Mouse (Mus musculus) adrenal gland, adult 2 months (tissue): Measurements from ENCODE around the gene Nubp2. TPM values are rescaled to one million over a fixed set of nuclear protein-coding genes. Genes with fewer than 3 reads are reported as not detected.
A peak's percentile ranks its signal among the peaks of the same experiment; 100 is the strongest.

Experiments
- DNase-seq: peaks from one replicate; pipeline ENCODE4 v3.0.0; 2021
- polyA plus RNA-seq: library from polyadenylated mRNA; depleted of rRNA; stranded (reverse); fragments of >200 nt; gene quantifications from 2 replicates; pipeline ENCODE4 v1.2.3, GENCODE M21; 2012
- total RNA-seq, 2 experiments: library from RNA; stranded (reverse); gene quantifications; 2 replicates each; pipeline ENCODE4 v1.2.3; 2021

Nubp2 gene
- total and polyA plus RNA-seq, 3 experiments: 53.1 to 56.6 (median 55.9) TPM

DNA sequence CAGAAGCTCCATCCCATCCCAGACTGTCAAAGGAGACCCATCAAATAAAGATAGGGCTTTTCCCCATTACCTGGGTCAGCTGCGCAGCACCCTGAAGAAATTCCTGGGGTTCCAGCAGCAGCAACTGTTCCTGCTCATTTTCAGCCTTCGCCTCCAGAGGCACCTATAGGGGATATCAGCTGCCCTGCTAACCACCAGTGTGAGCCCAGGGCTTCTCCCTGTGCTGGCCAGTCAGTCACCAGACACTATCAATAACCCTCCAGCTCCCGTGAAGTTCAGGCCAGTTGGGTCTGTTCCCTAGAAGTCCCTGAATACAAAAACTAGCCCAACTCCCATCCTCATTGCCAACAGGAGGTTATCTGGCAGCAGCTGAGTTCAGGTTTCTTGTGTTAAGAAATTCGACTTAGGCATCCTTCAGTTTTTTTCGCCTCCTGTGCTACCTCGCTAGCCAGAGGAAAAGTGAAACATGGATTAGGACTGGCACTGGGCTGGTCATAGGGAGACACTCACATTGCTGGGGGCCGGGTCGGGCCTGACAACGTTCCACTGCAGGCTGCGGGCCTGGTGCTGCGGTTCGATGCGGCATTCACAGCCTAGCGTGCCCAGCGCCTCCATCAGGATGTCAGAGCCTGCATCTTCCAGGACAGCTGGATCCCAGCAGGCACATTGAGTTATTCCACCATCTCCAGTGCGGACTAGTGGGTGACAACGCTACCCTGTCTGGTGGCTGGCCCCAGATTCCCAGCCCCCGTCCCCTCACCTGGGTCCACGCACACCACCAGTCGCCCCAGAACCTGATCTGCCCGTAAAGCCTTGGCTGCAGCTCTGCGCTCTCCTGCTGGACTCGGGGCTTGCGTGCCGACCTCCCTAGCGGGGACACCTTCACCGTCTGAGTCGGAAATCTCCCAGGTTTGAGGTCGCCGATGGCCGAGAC lies 8.2 kb upstream of the Nubp2 start:
- DNase-seq: peak; percentile 59

DNA sequence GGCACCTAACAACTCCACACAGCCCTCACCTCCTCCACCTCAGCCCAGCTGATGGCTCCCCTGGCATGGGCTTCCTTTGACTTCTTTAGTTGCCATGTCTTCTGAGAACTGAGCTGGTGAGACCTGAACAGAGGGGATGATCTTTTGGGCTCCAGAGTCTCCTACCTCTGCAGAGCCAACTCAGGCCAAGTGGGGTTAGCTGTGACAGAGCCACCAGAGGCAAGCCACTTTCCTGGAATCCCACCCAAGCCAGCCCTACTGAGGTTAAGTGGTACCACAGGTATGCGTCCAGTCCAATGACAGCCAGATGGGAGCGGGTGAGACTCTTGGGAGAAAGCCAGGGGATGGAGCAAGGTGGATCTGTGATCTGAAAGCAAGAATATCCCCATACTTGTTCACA lies 7.1 kb upstream of the Nubp2 start:
- no peak for DNase-seq

DNA sequence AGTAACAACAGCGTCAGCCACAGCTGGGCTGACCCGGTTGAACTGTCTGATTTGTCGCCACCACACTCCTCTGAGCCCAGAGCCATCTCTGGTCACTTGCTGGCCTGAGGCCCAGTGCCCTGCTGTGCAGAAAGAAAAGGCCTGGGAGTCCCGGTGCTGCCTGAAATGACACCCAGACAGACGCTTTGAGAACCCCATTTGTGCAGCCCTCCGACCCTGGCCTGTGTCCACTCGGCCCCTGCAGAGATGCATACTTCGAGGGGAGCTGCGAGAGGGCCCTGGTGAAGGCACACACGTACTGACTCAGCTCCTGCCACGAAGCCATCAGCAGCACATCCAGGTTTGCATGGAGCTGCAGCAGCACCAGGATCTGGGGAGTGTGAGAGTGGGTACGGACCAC lies 6.6 kb upstream of the Nubp2 start:
- peak; percentile 6 for DNase-seq

DNA sequence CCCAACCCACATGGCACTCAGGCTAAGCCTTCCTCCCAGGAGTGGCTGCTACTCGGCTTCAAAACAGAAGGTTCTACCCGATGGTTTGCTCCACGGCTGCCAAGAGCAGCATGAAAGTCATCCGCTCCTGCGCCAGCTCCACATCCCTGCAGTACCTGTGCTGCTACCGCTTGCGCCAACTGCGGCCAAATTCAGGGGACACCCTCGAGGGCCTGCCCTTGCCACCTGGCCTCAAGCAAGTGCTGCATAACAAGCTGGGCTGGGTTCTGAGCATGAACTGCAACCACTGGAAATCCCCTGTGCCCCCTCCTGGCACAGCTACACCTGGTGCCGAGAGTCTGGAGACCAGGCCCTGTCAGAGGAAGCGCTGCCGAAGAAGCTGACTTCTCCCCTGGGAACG lies 5.2 kb upstream of the Nubp2 start:
- DNase-seq: peak; percentile 29

DNA sequence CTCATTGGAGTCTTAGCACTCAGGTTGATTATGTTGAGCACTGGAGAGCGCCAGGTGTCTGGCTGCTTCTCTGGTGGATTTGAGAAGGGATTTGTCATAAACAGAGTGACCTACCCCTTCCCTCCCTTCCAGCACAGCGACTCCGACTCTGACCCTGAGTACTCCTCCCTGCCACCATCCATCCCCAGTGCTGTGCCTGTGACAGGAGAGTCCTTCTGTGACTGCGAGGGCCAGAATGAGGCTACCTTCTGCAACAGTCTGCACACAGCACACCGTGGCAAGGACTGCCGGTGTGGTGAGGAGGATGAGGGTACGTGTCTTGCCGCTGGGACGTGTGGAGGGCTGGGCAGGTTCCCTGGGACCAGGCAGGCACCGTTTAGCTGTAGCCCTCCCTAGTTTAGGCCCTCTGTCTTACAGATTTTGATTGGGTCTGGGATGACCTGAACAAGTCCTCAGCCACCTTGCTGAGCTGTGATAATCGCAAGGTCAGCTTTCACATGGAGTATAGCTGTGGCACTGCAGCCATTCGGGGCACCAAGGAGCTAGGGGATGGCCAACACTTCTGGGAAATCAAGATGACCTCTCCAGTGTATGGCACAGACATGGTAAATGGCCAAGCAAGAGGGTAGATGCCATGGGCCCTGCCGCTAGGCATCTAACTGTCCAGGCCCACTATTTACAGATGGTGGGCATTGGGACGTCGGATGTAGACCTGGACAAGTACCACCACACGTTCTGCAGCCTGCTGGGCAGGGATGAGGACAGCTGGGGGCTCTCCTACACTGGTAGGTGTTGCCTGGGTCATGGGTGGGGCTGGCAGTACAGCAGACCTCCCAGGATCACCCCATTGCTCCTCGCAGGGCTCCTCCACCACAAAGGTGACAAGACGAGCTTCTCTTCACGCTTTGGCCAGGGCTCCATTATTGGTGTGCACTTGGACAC lies 4.3 kb upstream of the Nubp2 start:
- peak; percentile 29 for DNase-seq

DNA sequence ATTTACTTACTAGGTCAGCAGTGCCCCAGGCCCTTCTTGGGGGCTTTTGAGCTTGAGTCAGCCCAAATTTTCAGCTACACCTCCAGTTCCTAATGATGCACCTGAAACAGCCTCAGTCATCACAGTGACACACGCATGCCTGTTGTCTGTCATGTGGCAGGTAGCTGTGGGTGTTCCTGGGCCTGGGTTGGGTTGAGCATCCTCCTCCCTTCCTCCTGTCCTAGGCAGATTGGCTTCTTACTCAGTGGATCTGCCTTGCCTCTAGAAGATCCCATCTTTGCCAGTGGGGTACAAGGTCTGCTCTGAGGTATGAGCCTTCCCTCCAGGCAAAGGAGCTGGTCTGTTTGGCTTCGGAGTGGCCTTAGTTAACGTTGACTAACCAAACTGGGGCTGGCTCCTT lies 2.7 kb upstream of the Nubp2 start:
- no peak for DNase-seq

DNA sequence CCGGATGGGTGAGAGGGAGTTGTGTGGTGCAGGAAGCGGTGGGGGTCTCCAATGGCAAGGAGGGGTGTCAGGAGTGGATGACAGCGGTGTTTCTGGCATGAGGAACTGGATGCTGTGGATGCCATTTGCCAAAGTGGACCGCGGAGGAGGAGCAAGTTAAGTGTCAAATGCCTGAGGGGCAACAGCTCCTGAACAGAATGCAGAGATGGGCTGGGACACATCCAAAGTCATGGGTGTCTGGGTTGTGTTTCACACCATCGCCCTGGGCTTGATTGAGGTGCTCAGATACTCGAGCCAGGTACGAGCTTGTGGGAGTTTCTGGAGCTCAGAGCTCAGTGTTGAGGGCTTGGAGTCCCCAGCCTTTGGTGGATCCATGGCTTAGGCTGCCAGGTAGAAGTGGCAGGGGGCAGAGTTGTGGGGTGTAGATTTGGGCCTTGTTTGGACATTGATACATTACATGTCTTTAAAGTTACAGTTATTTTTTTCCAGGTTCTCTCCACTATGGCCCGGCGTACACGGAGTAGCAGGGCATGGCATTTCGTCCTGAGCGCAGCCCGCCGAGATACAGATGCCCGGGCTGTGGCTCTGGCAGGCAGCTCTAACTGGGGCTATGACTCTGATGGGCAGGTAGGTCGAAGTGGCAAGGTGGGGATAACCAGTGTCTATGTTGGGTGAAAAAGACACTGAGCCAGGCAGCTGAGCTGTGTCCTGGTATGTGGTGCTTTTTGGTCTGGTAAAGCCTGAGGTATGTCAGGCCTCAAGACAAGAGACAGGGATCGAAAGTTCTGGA lies 1.3 kb upstream of the Nubp2 start:
- DNase-seq: no peak

DNA sequence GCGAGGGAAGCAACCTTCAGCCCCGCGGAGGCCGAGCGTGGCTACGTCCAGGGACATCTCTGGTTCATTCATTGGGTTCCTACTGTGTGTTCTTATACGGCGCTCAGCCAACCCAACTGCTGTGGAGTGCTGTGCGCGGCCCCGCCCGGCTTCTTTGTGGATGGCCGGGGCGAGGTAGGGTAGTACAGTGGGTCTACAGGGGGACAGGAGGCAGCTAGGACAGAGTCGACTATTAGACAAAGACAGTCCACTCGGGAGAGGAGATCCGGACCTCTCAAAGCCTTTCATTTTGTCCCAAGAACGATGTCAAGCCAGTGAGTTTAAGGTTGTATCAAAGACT lies 753 bp upstream of the Nubp2 start:
- DNase-seq: no peak

DNA sequence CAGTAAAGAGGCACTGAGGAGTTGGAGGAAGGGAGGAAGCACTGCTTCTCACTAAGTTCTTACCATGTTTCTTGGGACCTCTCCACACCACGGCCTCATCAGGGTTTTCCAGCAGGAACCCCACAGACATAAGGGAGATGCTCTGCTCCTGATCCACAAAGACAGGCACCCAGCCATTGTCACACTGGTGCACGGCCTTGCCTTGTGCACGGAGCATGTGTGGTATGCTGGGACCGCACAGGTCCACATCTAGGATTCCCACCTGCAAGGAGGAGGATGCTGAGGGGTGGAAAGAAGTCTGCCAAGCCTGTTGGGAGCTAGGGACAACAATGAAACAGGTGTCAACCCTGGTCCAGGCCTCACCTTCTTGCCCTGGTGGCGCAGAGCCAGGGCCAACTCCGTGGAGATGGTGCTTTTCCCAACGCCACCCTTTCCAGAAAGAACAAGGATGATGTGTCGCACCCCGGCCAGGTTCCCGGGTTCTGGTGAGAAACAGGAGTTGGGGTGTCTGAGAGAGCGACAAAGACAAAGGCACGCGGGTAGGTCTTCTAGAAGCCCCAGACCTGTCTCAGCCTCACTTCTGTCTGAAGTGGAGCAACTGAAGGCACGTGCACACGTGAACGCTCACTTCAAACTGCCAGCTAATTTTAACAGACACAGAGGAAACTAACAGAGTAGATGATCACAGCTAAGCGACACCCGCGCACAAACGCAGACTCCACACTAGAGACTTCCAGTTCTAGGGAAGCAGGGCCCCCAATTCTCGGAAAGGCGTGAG lies 604 bp downstream of the Nubp2 start:
- peak; percentile 29 for DNase-seq

DNA sequence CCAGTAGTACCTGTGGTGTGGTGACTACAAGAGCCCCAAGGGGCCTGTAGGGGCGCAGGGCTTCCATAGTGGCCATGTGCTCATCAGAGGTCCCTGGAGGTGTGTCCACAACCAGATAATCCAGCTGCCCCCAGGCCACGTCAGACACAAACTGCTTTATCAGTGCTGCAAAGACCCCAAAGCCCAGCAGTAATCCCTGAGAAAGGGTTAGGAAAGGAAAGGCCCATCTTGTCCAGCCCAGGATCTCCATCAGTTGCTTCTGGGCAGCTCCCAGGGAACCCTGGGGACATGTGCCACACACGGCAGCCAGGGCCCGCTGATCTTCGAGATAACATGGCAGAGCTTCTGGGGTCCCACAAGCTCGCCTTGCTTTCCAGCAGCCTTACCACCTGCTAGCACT lies 1.8 kb downstream of the Nubp2 start:
- peak; percentile 2 for DNase-seq

DNA sequence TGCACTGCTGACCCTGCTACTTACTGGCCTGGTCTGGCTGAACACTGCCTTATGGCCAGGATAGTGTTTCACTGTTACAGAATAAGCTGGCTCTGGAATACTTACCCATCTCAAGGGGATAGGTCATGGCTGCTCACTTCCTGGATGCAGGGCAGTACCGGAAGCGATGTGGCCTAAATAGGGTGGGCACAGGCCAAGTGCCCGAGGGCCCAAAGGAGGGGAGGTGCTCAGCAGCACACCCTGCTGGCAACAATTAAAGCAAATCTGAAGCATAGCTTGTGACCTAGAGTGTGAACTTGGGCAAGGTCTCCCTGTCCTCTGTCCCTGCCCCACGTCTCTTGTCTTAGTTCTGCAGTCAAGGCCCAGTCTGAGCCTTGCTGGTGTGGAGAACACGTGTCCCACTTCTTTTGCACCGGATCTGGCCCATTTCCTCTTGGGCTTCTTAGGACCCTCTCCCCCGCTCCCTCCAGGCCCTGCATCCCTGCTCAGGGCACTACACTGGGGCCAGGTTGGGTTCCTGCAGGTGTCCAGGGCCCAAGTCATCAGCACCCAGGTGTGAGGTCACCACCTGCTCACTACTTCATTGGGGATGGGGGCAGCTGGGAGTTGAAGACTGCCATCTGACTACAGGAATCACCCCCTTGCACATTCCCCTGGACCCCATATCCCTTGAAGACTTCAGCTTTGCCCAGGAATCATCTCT lies 4.3 kb downstream of the Nubp2 start:
- no peak for DNase-seq

DNA sequence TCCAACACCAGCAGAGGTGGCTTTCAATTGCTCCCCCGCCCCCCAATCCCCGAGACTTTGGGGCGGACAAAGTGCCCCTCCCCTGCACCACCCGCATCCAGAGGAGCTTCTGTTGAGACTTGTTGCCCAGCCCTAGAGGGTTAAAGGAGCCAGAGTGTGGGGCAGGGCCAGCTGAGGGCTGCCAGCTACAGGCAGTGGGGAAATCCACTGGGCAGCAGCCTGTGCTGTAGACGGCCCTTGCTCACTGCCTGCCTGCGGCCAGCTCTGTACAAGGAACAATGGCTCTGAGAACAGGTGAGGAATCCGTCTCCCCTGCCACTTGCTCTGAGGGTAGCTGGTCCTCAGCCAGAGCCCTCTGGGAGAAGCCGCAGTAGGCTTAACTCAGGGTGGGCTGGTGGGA lies 7.6 kb downstream of the Nubp2 start:
- DNase-seq: peak; percentile 36

DNA sequence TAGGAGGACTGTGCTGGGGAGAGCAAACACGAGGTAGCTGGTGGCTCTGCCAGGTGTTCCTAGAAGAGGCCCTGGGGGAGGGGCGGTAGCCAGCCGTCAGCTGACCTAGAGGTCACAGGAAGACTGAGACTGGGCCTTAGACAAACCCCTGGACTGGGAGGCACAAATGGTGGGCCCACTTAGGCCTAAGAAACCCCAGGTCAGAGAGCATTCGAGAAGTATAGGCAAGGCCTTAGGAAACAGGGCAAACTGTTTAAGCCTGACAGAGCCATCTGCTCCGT lies 8.1 kb downstream of the Nubp2 start:
- DNase-seq: peak; percentile 69

DNA sequence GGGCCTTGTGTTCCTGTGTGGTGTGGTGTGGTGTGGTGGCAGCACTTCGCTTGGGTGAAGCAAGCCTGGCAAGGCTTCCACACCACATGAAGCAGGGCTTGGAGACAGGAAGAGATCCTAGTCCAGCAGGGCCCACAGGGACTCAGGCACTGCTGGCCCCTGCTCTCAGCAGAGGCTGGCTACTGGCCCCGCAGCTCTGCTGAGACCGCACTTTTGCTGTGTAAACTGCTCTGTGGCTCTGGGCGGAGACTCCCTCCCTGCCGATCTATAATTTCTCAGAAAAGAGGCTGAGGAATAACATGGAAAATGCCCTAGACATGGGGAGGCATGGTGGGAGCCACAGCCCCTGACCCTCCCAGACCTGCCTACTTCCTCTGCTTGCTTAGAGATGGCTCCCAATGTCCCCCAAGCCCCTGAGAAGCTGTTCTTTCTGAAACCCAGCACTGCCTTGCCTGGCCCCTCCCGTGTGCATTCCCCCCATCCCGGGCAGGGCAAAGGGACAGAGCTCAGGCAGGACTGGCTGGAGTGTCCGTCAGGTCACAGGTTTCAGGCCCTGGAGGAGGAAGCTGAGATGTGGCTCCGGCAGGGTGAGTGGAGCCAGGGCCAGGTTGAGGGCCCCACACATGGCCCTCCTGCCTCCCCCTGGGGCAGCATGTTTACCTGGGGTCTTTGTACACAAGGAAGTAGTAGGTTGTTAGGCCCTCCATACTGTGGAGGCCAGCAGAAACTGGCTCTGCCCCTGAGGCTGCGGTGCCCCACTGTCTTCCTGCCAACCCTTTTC lies 8.6 kb downstream of the Nubp2 start:
- no peak for DNase-seq

DNA sequence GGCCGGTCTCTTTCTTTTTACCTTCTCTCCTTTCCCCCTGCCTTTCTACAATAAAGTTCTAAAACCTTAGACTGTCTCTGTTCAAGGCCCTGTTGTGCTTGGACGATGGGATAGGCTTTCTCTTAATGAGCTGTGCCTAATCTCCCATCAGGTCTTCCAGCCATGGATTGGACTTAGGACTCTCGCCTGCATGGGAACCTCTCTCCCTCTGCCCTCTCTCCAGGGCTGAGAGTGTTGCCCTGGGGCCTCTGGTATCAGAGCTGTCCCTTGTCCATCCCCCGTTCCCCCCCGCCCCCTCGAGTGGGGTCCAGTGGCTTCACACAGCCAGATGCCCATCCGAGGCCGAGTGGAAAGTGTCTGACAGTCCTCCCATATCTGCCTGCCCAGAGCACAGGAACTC lies 11.2 kb downstream of the Nubp2 start:
- no peak for DNase-seq

DNA sequence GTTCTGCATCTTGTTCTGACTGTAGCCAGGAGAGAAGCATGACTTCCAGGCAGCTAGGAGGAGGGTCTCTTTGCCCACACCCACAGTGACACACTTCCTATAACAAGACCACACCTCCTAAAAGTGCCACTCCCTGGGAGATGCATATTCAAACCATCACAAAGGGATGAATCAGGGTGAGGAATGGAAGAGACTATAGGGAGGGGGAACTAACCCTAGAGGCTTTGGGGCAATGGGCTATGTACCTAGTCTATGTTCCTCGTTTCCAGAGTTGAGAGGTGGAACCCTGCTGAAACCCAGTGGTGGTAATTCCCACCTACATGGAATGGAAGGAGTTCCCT lies 11.8 kb downstream of the Nubp2 start:
- no peak for DNase-seq

DNA sequence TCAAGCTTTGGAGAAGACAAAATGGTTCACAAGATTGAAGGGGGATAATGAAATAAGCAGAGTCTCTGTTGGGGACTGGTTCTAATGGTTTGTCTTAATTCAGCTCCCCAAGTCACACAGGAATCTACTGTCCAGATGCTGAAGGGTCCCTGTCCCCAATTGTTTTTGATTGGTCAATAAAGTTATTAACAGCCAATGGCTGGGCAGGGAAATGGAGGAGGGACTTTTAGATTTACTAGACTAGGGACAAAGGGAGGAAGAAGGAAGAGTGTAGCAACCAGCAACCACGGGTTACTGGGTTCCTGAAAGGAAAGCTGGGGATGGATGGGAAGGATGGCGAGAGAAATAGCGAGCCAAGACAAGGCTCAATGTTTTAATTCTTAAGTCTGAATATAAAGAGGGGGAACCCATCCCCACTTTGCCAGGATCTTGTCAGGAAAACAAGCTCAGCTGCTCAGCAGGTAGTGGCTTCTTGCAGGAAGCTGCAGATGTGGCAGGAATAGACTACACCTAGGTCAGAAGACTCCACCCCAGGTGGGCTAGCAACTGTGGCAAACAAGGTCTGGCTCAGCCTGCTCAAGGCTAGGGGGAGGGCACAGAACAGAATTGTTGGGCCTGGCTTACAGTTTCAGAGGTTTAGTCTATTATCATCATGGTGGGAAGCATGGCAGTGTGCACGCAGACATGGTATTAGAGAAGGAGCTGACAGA lies 12.3 kb downstream of the Nubp2 start:
- DNase-seq: no peak

DNA sequence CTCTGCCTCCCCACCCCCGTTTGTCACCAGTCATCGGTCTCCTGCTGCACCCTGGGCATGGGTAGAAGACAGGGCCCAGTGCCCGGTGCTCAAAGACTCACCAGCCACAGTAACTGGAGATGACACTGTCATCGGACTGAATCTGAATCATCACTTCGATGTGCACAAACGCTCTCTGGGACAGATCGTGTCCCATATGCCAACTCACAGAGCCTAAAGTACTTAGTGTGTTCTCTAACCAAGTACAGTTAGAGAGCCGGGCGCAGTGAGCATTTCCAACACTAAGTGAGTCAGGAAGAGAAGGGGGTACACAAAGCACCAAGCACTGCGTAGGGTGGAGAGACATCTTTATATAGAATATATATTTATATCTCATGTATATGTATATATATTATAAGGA lies 18.2 kb downstream of the Nubp2 start:
- DNase-seq: no peak

DNA sequence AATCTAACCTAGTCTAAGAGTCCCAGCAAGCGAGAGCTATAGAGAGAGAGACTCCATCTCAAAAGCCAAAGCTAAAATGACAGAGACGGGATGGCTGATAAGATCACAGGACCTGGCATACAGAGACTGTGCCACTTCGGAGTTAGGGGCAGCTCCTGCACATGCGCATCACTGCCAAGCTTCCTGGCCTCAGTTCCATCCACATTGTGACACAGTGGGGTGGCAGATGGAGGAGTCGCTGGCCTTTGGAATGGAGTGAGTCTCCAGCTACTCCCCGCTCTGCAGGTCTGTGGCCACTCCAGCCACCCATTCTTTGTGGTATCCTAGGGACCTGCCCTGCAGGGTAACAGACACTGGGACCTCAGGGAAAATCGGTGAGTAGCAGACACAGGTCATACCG lies 20.4 kb downstream of the Nubp2 start, which contains the start of gene Igfals:
Gene Igfals, plus strand, starts transcription at position 222 of the 400 bp plus-strand sequence.
- DNase-seq: no peak

DNA sequence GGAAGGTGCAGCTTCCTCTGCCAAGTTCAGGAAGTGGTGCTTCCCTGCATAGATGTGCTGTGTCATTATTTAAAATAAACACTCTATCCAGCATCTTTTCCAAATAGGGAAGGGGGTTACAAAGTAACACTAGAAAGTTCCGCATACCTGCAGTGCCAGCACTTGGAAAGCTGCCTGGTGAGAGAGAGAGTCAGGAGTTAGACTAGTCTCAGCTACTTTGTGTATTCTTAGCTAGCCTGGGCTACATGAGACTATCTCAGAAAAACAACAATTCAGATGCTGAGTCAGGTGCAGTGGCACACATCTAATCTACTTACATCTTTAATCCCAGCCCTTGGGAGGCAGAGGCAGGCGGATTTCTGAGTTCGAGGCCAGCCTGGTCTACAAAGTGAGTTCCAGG lies 24.4 kb downstream of the Nubp2 start:
- DNase-seq: no peak
